Mouse (Mus musculus): ENCODE results near the gene Pdgfb. TPM values are rescaled to one million over a fixed set of nuclear protein-coding genes. Genes with fewer than 3 reads are reported as not detected.

Pdgfb gene
- polyA plus RNA-seq, 1 experiment from 2014 or later, result 2.0 TPM

DNA sequence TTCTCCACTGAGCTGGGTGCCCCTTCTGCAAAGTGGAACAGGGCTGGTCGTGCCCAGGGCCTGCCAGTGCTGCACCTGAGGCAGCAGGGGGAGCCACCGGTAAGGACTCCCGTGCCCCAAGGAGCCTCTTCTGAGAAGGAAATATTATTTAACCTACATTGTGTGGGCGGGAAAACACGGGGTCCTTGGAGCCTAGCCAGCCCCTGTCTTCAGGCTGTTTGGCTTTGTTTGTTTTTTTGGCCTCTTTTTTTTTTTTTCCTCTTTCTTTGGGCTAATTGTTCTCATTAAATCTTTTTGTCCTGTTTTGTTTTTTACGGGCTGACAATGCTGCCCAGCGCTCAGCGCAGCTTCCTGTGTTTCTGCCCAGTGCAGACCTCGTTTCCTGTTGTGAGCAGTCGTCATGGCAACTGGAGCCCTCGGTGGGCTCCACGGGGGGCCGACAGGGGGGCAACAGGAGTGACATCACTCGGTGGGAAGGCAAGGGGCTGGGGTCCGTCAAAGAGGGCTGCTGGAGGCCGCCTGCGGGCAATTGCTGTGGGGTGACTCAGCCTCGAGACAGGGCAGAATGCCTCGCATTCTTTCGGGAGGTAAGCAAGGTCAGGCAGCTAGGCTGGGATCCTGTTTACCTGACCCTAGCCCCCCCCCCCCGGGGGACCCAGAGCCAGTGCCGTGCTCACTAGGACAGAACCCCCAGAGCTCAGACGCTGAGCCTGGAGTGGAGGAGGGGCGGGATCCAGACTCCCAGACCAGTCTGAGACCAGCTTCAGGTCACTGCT, 64.3 kb downstream of the Pdgfb start:
- H3K36me3 ChIP-seq (ENCODE audit: control insufficient read depth, insufficient read depth, low read length), result no peaks in the 10 kb centered on the region
- peaks cover 13% of the 10 kb centered on the region for H3K4me1 ChIP-seq (ENCODE audit: control insufficient read depth, insufficient read depth, low read length)
- ATAC-seq (ENCODE audit: low FRiP score), result peak; percentile 79
- H3K4me3 ChIP-seq (ENCODE audit: low read depth, low read length), result peak overlapping the region; percentile 16
- 4% methylated on average over 24 of the region's 24 CpGs for WGBS
- H3K4me2 ChIP-seq, result peak overlapping the region; percentile 51
- H3K27ac ChIP-seq (ENCODE audit: low read depth, low read length), result no peak overlapping the region; the same call in 1 of the 2 replicates
- H3K27me3 ChIP-seq (ENCODE audit: control insufficient read depth, insufficient read depth, low read length), result no peaks in the 10 kb centered on the region
- H3K9me3 ChIP-seq (ENCODE audit: control insufficient read depth, low read length), result no peaks in the 10 kb centered on the region
- DNase-seq (ENCODE audit: low spot score, missing footprints), result peak; percentile 93
- peak overlapping the region; percentile 29 for H3K9ac ChIP-seq (ENCODE audit: low read length)

DNA sequence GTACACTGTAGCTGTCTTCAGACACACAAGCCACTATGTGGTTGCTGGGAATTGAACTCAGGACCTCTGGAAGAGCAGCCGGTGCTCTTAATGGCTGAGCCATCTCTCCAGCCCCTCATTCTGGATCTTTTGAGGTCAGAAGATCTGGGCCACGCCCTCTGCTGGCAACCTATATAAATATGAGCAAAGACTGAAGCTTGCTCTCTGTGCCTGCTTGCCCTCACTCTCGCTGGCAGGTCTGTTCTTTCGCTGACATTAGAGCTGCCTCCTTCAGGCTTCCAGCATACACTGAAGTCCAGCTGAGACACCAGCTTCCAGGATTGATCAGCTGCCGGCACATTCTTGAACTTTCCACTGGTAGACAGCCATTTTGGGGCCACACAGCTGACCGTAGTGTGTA, 67.1 kb downstream of the Pdgfb start:
- H3K4me3 ChIP-seq (ENCODE audit: low read depth, low read length), result no peak overlapping the region
- no peaks in the 10 kb centered on the region for H3K36me3 ChIP-seq (ENCODE audit: control insufficient read depth, insufficient read depth, low read length)
- DNase-seq (ENCODE audit: low spot score, missing footprints) (peak; percentile 83), ATAC-seq (ENCODE audit: low FRiP score) (no peak)
- WGBS, result 72% methylated on average over 6 of the region's 6 CpGs
- no peak overlapping the region for H3K27ac ChIP-seq (ENCODE audit: low read depth, low read length)
- no peak overlapping the region for H3K9ac ChIP-seq (ENCODE audit: low read length)
- H3K4me2 ChIP-seq, result no peak overlapping the region
- no peaks in the 10 kb centered on the region for H3K9me3 ChIP-seq (ENCODE audit: control insufficient read depth, low read length)
- H3K27me3 ChIP-seq (ENCODE audit: control insufficient read depth, insufficient read depth, low read length), result no peaks in the 10 kb centered on the region
- peaks cover 13% of the 10 kb centered on the region for H3K4me1 ChIP-seq (ENCODE audit: control insufficient read depth, insufficient read depth, low read length)

DNA sequence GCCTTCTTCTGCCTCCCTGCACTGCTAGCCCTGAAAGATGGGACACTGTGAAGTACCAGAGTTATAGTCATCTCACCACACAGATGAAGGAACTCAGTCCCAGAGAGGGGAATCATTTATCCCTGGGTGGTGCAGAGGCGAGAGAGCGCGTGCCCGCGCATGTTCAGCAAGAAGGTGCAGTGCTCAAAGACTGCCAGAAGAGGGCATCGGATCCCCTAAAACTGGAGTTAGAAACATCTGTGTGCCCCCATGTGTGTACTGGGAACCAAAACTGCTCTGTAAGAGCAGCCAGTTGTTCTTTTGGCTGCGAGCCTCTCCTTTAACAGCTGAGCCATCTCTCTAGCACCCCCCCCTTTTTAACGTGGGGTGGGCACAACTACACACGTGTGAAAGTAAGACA, 68.0 kb downstream of the Pdgfb start:
- WGBS, result 64% methylated on average over 9 of the region's 9 CpGs
- Histone ChIP-seq H3K27me3 (ENCODE audit: control insufficient read depth, insufficient read depth, low read length) (no peaks in the 10 kb centered on the region), H3K9ac (ENCODE audit: low read length) (no peak overlapping the region), H3K36me3 (ENCODE audit: control insufficient read depth, insufficient read depth, low read length) (no peaks in the 10 kb centered on the region), H3K4me1 (ENCODE audit: control insufficient read depth, insufficient read depth, low read length) (peaks cover 13% of the 10 kb centered on the region), H3K9me3 (ENCODE audit: control insufficient read depth, low read length) (no peaks in the 10 kb centered on the region), H3K27ac (ENCODE audit: low read depth, low read length) (no peak overlapping the region), H3K4me3 (ENCODE audit: low read depth, low read length) (no peak overlapping the region), H3K4me2 (no peak overlapping the region)
- ATAC-seq (ENCODE audit: low FRiP score) (no peak), DNase-seq (ENCODE audit: low spot score, missing footprints) (peak; percentile 83)

DNA sequence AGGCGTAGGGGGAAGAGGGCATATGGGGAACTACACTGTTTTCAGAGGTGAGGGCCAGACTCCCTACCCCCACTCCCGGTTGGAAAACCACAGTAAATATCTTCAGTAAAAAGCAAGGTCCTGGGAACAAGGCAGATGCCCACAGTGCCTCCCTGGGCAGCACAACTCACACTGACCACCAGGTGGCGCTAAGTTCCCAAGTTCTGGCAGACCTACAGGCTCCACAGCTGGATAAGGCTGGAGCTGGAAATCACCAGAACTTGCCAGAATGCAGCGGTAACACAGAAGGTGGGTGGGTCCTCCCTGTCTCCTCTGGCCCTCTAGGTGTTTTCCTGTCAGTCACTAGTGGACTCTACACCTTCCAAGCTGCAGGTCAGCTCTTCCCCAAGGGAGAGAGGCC, 68.8 kb downstream of the Pdgfb start:
- Histone ChIP-seq H3K27ac (ENCODE audit: low read depth, low read length) (no peak overlapping the region), H3K4me2 (no peak overlapping the region), H3K9me3 (ENCODE audit: control insufficient read depth, low read length) (no peaks in the 10 kb centered on the region), H3K9ac (ENCODE audit: low read length) (no peak overlapping the region), H3K4me1 (ENCODE audit: control insufficient read depth, insufficient read depth, low read length) (peaks cover 13% of the 10 kb centered on the region), H3K4me3 (ENCODE audit: low read depth, low read length) (no peak overlapping the region), H3K36me3 (ENCODE audit: control insufficient read depth, insufficient read depth, low read length) (no peaks in the 10 kb centered on the region), H3K27me3 (ENCODE audit: control insufficient read depth, insufficient read depth, low read length) (no peaks in the 10 kb centered on the region)
- WGBS, result 20% methylated on average over 4 of the region's 4 CpGs
- peak; percentile 98 for DNase-seq (ENCODE audit: low spot score, missing footprints)
- peak; percentile 65 for ATAC-seq (ENCODE audit: low FRiP score)

Small RNA genes within 50 kb of the gene (microRNA-seq; reads per million reads assigned to microRNA genes)
- gene Mir7213, result not detected

Other genes with a start within 250 kb of the Pdgfb start
- 62.9 and 72.1 TPM in 2 replicates for gene Dnal4, start 237.1 kb downstream of the Pdgfb start, polyA plus RNA-seq (2014; fragmentation: Nextera tagmentation; extraction: Ambion mirVana)
- gene Nptxr, start 210.2 kb downstream of the Pdgfb start, polyA plus RNA-seq (2014; fragmentation: Nextera tagmentation; extraction: Ambion mirVana), result 1.3 and 2.1 TPM in 2 replicates
- 0.86 TPM in 1 of 2 replicates, not detected in the other for gene Npcd, start 180.7 kb downstream of the Pdgfb start, polyA plus RNA-seq (2014; fragmentation: Nextera tagmentation; extraction: Ambion mirVana)
- gene Cbx6, start 180.3 kb downstream of the Pdgfb start, polyA plus RNA-seq (2014; fragmentation: Nextera tagmentation; extraction: Ambion mirVana), result 17.1 and 18.8 TPM in 2 replicates
- gene Apobec3, start 123.3 kb downstream of the Pdgfb start, polyA plus RNA-seq (2014; fragmentation: Nextera tagmentation; extraction: Ambion mirVana), result 5.5 and 6.0 TPM in 2 replicates
- gene Cbx7, start 43.9 kb downstream of the Pdgfb start, polyA plus RNA-seq (2014; fragmentation: Nextera tagmentation; extraction: Ambion mirVana), result 1.4 and 1.9 TPM in 2 replicates
- gene Syngr1, start 76.4 kb upstream of the Pdgfb start, polyA plus RNA-seq (2014; fragmentation: Nextera tagmentation; extraction: Ambion mirVana), result 6.2 and 7.4 TPM in 2 replicates
- gene Rpl3, start 76.9 kb upstream of the Pdgfb start, polyA plus RNA-seq (2014; fragmentation: Nextera tagmentation; extraction: Ambion mirVana), result 1,032 and 1,053 TPM in 2 replicates
- 24.9 and 29.4 TPM in 2 replicates for gene Tab1, start 118.2 kb upstream of the Pdgfb start, polyA plus RNA-seq (2014; fragmentation: Nextera tagmentation; extraction: Ambion mirVana)
- gene Mgat3, start 158.7 kb upstream of the Pdgfb start, polyA plus RNA-seq (2014; fragmentation: Nextera tagmentation; extraction: Ambion mirVana), result 8.0 and 10.7 TPM in 2 replicates
- gene Mief1, start 219.0 kb upstream of the Pdgfb start, polyA plus RNA-seq (2014; fragmentation: Nextera tagmentation; extraction: Ambion mirVana), result 35.5 and 40.8 TPM in 2 replicates
- gene AC140267.1, start 220.9 kb upstream of the Pdgfb start, polyA plus RNA-seq (2014; fragmentation: Nextera tagmentation; extraction: Ambion mirVana), result not detected in 2 replicates
- 137 and 144 TPM in 2 replicates for gene Atf4, start 240.2 kb upstream of the Pdgfb start, polyA plus RNA-seq (2014; fragmentation: Nextera tagmentation; extraction: Ambion mirVana)
- 70.9 and 75.4 TPM in 2 replicates for gene Rps19bp1, start 249.3 kb upstream of the Pdgfb start, polyA plus RNA-seq (2014; fragmentation: Nextera tagmentation; extraction: Ambion mirVana)